Mouse (Mus musculus) MEL (cell line): ENCODE measurements around the gene Cacfd1.

ENCODE experiments used
- CTCF ChIP-seq, 3 experiments: IDR thresholded peaks in 2 of 3; conservative IDR thresholded peaks in 1 of 3; 2 replicates each; pipeline ENCODE4 v1.5.1; 2011 to 2012; ENCODE audit warnings: low read length in 3 of 3, low read depth in 2 of 3, mild to moderate bottlenecking in 2 of 3, improper control_type of control experiment in 1 of 3, inconsistent platforms in 1 of 3, mixed read lengths in 1 of 3, moderate library complexity in 1 of 3; ENCODE audit not compliant: control insufficient read depth in 1 of 3, insufficient read depth in 1 of 3, poor library complexity in 1 of 3, severe bottlenecking in 1 of 3
- E2F4 ChIP-seq: IDR thresholded peaks from 2 replicates; pipeline ENCODE4 v1.6.1; 2011; ENCODE audit warnings: low read depth, low read length, improper control_type of control experiment, borderline replicate concordance
- EP300 ChIP-seq, 2 experiments: IDR thresholded peaks; 2 replicates each; pipeline ENCODE4 v1.6.1; 2011; ENCODE audit warnings: improper control_type of control experiment in 2 of 2, low read length in 2 of 2, low read depth in 1 of 2, mild to moderate bottlenecking in 1 of 2
- KAT2A ChIP-seq: conservative IDR thresholded peaks from 2 replicates; pipeline ENCODE4 v1.6.1; 2012; ENCODE audit warnings: low read depth, low read length, improper control_type of control experiment, inconsistent platforms
- MAFK ChIP-seq: IDR thresholded peaks from 2 replicates; pipeline ENCODE4 v1.6.1; 2011; ENCODE audit warnings: low read depth, mild to moderate bottlenecking, low read length, improper control_type of control experiment, borderline replicate concordance
- MAX ChIP-seq: IDR thresholded peaks from 2 replicates; pipeline ENCODE4 v1.6.1; 2011; ENCODE audit warnings: low read length, improper control_type of control experiment
- MXI1 ChIP-seq: IDR thresholded peaks from 2 replicates; pipeline ENCODE4 v1.6.1; 2011; ENCODE audit warnings: mild to moderate bottlenecking, low read depth, low read length, improper control_type of control experiment
- MYB ChIP-seq: IDR thresholded peaks from 2 replicates; pipeline ENCODE4 v1.6.1; 2011; ENCODE audit warnings: mild to moderate bottlenecking, low read depth, low read length, improper control_type of control experiment
- MYC ChIP-seq: IDR thresholded peaks from 2 replicates; pipeline ENCODE4 v1.6.1; 2011; ENCODE audit warnings: low read depth, mild to moderate bottlenecking, low read length, improper control_type of control experiment, moderate library complexity
- POLR2A ChIP-seq, 2 experiments: IDR thresholded peaks; 2 replicates each; pipeline ENCODE4 v1.6.1; 2011 to 2012; ENCODE audit warnings: low read length in 2 of 2, mild to moderate bottlenecking in 2 of 2, control low read depth in 1 of 2, improper control_type of control experiment in 1 of 2, low read depth in 1 of 2, moderate library complexity in 1 of 2; ENCODE audit not compliant: control insufficient read depth in 1 of 2, insufficient read depth in 1 of 2, poor library complexity in 1 of 2
- POLR2AphosphoS5 ChIP-seq: IDR thresholded peaks from 2 replicates; pipeline ENCODE4 v1.6.1; 2012; ENCODE audit warnings: low read depth, borderline replicate concordance, mild to moderate bottlenecking, inconsistent platforms, low read length, moderate library complexity, mixed read lengths
- TCF12 ChIP-seq: IDR thresholded peaks from 2 replicates; pipeline ENCODE4 v1.6.1; 2014; ENCODE audit warnings: low read depth, mild to moderate bottlenecking, inconsistent platforms, low read length, improper control_type of control experiment, moderate library complexity
- ZC3H11A ChIP-seq: IDR thresholded peaks from 2 replicates; pipeline ENCODE4 v1.6.1; 2012; ENCODE audit warnings: low read depth, mild to moderate bottlenecking, inconsistent platforms, low read length, improper control_type of control experiment

DNA sequence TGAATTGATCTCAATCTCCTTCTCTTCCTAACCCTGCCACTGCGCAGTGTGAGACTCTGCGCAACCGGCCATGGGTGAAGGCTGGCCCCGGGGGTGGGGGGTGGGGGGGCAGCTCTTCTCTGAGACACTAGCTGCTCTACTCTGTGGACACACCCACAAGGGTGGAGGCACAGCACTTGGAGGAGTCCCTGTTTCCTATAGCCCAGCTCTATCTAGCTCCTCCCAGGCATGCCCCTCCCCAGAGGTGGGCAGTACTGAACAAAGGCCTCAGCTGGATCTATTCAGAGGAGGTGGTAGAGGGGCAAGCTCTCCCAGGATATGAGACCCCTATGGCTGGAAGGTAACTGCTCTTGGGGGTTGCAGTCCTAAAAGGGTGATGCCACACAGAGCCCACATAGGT lies 27.3 kb downstream of the Cacfd1 start:
- TF ChIP-seq POLR2A (IDR thresholded peaks at IDR 0.05; ENCODE audit: control insufficient read depth in 1 of 2, insufficient read depth in 1 of 2, low read depth in 1 of 2, low read length in 2 of 2, poor library complexity in 1 of 2): no peak
- no peak for TF ChIP-seq MYC
- no peak for TF ChIP-seq MXI1
- TF ChIP-seq E2F4: no peak
- TF ChIP-seq MYB: no peak
- no peak for TF ChIP-seq CTCF (IDR thresholded peaks at IDR 0.05 in 2 of 3, conservative IDR thresholded peaks at IDR 0.05 in 1 of 3; ENCODE audit: control insufficient read depth in 1 of 3, insufficient read depth in 1 of 3, low read depth in 2 of 3, low read length in 3 of 3, poor library complexity in 1 of 3, severe bottlenecking in 1 of 3)
- TF ChIP-seq POLR2AphosphoS5: no peak
- TF ChIP-seq EP300 (IDR thresholded peaks at IDR 0.05; ENCODE audit: low read depth in 1 of 2, low read length in 2 of 2): no peak
- no peak for TF ChIP-seq MAFK
- no peak for TF ChIP-seq MAX
- no peak for TF ChIP-seq KAT2A
- no peak for TF ChIP-seq TCF12
- TF ChIP-seq ZC3H11A: no peak
